Mouse (Mus musculus) midbrain, embryonic 13.5 days (tissue): ENCODE data around the gene Dusp2. TPM values are rescaled to one million over a fixed set of nuclear protein-coding genes. Genes with fewer than 3 reads are reported as not detected.

Experiments
- ATAC-seq: fragments of 200-750 bp; cut with Nextera tagmentation; 2 replicates; pipeline ENCODE4 v1.8.0; 2017; ENCODE audit warnings: mild to moderate bottlenecking, moderate TSS enrichment, moderate library complexity
- H3K27ac ChIP-seq: fragments of 300-500 bp; sonication (generic); 2 replicates; pipeline ENCODE4 v1.5.1; 2015; ENCODE audit warnings: inconsistent platforms, mild to moderate bottlenecking, moderate library complexity
- H3K27me3 ChIP-seq: fragments of 300-500 bp; sonication (generic); 2 replicates; pipeline ENCODE4 v1.6.1; 2015; ENCODE audit warnings: mild to moderate bottlenecking, inconsistent platforms
- H3K36me3 ChIP-seq: fragments of 300-500 bp; sonication (generic); 2 replicates; pipeline ENCODE4 v1.6.1; 2015; ENCODE audit warnings: mild to moderate bottlenecking, inconsistent platforms
- H3K4me1 ChIP-seq: fragments of 300-500 bp; sonication (generic); replicated peaks from 2 replicates; pipeline ENCODE4 v1.6.1; 2015; ENCODE audit warnings: inconsistent platforms
- H3K4me2 ChIP-seq: fragments of 300-500 bp; sonication (generic); replicated peaks from 2 replicates; pipeline ENCODE4 v1.6.1; 2015; ENCODE audit warnings: moderate library complexity, mild to moderate bottlenecking, inconsistent platforms
- H3K4me3 ChIP-seq: fragments of 300-500 bp; sonication (generic); replicated peaks from 2 replicates; pipeline ENCODE4 v1.5.1; 2015; ENCODE audit warnings: mild to moderate bottlenecking, inconsistent platforms
- H3K9ac ChIP-seq: fragments of 300-500 bp; sonication (generic); replicated peaks from 2 replicates; pipeline ENCODE4 v1.6.1; 2015; ENCODE audit warnings: mild to moderate bottlenecking, inconsistent platforms
- H3K9me3 ChIP-seq: fragments of 300-500 bp; sonication (generic); 2 replicates; pipeline ENCODE4 v1.6.1; 2016; ENCODE audit warnings: mild to moderate bottlenecking, inconsistent platforms
- WGBS: fragments of 180-500 bp; shearing (Covaris S2); methylation state at CpG from one replicate; pipeline ENCODE4 v1.1.7; 2015; 5-methylcytosine and 5-hydroxymethylcytosine counted together
- polyA plus RNA-seq: library from polyadenylated mRNA; unstranded; fragments of >200 nt; fragmentation: Nextera tagmentation; extraction: Ambion mirVana; gene quantifications from 2 replicates; pipeline ENCODE4 v1.2.1, GENCODE M21; 2015

The Dusp2 gene
- polyA plus RNA-seq, 1 experiment from 2014 or later: 4.4 TPM

- no peak overlapping the region for H3K9ac ChIP-seq
- no peaks in the 10 kb centered on the region for H3K36me3 ChIP-seq
- no peak overlapping the region for H3K4me2 ChIP-seq
- no peaks in the 10 kb centered on the region for H3K4me1 ChIP-seq
- no peak for ATAC-seq
- H3K4me3 ChIP-seq: no peak overlapping the region
- 0 out of 2 replicates have a peak, but pooled peaks cover 2% of the 10 kb centered on the region for H3K9me3 ChIP-seq
- 95% methylated on average over 7 of the region's 7 CpGs for WGBS
- H3K27ac ChIP-seq: no peak overlapping the region
- no peaks in the 10 kb centered on the region for H3K27me3 ChIP-seq
Measured at GRCm38 (mm10) chr2:127310685-127311084, 25.3 kb upstream of the Dusp2 start.

- ATAC-seq: no peak
- H3K9me3 ChIP-seq: 0 out of 2 replicates have a peak, but pooled peaks cover 2% of the 10 kb centered on the region
- H3K4me1 ChIP-seq: no peaks in the 10 kb centered on the region
- H3K4me3 ChIP-seq: no peak overlapping the region
- H3K27me3 ChIP-seq: no peaks in the 10 kb centered on the region
- no peaks in the 10 kb centered on the region for H3K36me3 ChIP-seq
- no peak overlapping the region for H3K27ac ChIP-seq
- no peak overlapping the region for H3K9ac ChIP-seq
- 94% methylated on average over 1 of the region's 1 CpGs for WGBS
- no peak overlapping the region for H3K4me2 ChIP-seq
Measured at GRCm38 (mm10) chr2:127311193-127311592, 24.8 kb upstream of the Dusp2 start.

DNA sequence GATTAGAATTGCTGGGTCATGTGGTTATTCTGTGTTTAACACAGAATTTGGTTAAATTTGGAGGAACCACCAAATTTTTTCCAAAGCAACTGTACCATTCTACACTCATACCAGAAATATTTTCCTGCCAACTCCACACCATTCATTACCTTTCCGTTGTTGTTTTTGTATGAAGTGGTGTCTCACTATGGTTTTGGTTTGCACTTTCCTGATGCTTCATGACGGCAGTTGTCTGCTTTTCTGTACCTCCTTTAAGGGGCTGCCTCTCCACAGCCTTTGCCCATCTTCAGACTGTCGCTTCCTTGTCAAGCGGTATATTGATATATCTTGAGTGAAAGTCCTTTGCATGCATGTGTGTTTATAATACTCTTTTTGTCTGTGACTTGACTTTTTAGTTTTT is 23.2 kb upstream of the Dusp2 start:
- Histone ChIP-seq H3K27me3 (no peaks in the 10 kb centered on the region), H3K9me3 (0 out of 2 replicates have a peak, but pooled peaks cover 2% of the 10 kb centered on the region), H3K4me2 (no peak overlapping the region), H3K4me3 (no peak overlapping the region), H3K4me1 (no peaks in the 10 kb centered on the region), H3K27ac (no peak overlapping the region), H3K9ac (no peak overlapping the region), H3K36me3 (no peaks in the 10 kb centered on the region)
- ATAC-seq: no peak
- 98% methylated on average over 4 of the region's 4 CpGs for WGBS

- Histone ChIP-seq H3K9me3 (0 out of 2 replicates have a peak, but pooled peaks cover 2% of the 10 kb centered on the region), H3K9ac (no peak overlapping the region), H3K4me2 (no peak overlapping the region), H3K27me3 (no peaks in the 10 kb centered on the region), H3K36me3 (no peaks in the 10 kb centered on the region), H3K4me1 (no peaks in the 10 kb centered on the region), H3K4me3 (no peak overlapping the region), H3K27ac (no peak overlapping the region)
- no peak for ATAC-seq
- 40% methylated on average over 4 of the region's 4 CpGs for WGBS
Measured at GRCm38 (mm10) chr2:127313878-127314277, 22.1 kb upstream of the Dusp2 start.

DNA sequence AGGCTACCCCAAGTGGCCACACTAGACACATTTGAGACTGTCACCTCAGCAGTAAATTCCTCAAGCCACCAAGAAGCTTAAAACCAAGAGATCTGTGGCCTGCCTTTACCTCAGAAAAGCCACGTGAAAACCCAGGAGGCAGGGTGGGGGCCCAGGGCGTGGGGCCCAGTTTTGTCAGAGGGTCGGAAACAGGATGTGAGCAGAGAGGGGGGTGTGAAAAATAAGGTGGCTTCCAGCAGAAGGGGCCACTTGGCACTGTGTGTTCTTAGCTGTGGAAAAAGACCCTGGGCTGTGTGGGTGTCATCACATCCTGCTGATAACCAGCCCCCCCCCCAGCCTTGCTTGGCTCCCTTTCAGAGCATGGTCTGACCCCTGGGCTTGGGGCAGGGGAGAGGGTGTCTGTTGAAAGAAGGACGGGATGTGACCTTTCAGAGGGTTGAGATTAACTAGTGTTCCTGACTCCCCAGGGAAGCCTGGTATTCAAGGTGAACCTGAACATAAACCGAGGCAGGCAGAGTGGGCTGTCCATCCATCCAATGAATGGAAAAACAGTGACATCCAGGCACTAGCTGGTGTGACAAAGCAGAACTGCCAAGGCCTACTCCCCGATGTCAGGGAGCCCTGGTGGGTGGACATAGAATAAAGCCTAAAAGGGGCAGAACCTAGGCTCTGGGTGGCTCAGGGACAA is 21.3 kb upstream of the Dusp2 start:
- Histone ChIP-seq H3K4me1 (no peaks in the 10 kb centered on the region), H3K36me3 (no peaks in the 10 kb centered on the region), H3K9ac (no peak overlapping the region), H3K9me3 (0 out of 2 replicates have a peak, but pooled peaks cover 2% of the 10 kb centered on the region), H3K4me3 (no peak overlapping the region), H3K4me2 (no peak overlapping the region), H3K27ac (no peak overlapping the region), H3K27me3 (no peaks in the 10 kb centered on the region)
- WGBS: 79% methylated on average over 6 of the region's 6 CpGs
- ATAC-seq: no peak

DNA sequence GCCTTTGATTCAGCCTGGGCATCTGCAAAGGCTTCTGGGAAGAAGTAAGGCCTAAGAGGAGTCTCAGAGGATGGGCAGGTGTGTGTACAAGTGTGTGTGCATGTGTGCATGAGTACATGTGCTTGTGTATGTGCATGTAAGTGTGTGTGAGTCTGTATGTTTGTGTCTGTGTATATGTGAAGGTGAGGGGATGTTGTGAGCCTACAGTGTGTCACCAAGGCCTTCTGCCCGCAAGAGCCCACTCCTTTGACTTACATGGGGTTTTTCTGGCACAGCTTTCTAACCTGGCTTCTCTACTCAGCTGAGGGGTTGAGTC is 20.8 kb upstream of the Dusp2 start:
- Histone ChIP-seq H3K9ac (no peak overlapping the region), H3K27me3 (no peaks in the 10 kb centered on the region), H3K4me3 (no peak overlapping the region), H3K27ac (no peak overlapping the region), H3K4me2 (no peak overlapping the region), H3K9me3 (0 out of 2 replicates have a peak, but pooled peaks cover 2% of the 10 kb centered on the region), H3K36me3 (no peaks in the 10 kb centered on the region), H3K4me1 (no peaks in the 10 kb centered on the region)
- no peak for ATAC-seq
- WGBS: 100% methylated on average over 1 of the region's 1 CpGs

DNA sequence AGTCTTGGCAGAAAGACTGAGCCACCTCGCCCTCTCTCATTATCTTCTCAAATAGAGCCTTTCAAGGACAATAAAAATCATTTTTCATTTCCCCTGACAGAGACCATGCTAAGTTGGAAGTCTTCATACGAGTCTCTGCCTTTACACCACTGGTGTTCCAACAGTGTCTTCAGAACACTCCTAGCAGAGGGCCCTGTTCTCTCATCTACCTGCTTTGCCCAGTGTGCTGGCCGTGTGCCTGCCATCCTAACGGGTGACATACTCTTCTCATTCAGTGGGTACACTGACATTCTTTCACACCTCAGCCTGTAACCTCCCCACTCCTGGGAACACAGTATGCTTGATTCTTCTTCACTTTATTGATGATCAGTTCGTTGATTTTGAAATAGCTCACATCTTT is 19.5 kb upstream of the Dusp2 start:
- WGBS: 84% methylated on average over 5 of the region's 5 CpGs

DNA sequence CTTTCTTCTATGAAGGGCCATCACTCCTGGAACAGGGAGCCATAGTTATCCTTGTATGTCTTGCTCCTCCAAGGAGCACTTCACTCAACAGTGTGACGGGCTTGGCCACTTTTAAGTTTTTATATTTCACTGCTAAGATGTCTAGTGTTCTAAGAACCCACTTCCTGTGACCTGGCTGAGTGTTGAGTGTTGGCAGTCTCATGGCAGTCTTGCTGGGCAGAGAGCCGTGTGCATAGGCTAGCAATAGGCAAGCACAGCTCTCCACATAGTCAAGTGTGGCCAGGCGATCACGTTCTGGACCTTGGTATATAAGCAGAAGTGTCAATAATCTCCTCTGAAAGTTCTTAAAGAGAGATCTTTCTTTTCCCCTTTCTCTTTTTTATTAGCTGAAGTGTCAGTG is 17.8 kb upstream of the Dusp2 start:
- Histone ChIP-seq H3K27me3 (no peaks in the 10 kb centered on the region), H3K9ac (no peak overlapping the region), H3K4me3 (no peak overlapping the region), H3K4me1 (no peaks in the 10 kb centered on the region), H3K4me2 (no peak overlapping the region), H3K27ac (no peak overlapping the region), H3K36me3 (no peaks in the 10 kb centered on the region), H3K9me3 (no peaks in the 10 kb centered on the region)
- WGBS: 89% methylated on average over 4 of the region's 4 CpGs
- ATAC-seq: no peak

More for the DNA sequence above, 19.5 kb upstream of the Dusp2 start:
- Histone ChIP-seq H3K9me3 (0 out of 2 replicates have a peak, but pooled peaks cover 2% of the 10 kb centered on the region), H3K4me2 (no peak overlapping the region), H3K27me3 (no peaks in the 10 kb centered on the region), H3K4me1 (no peaks in the 10 kb centered on the region), H3K27ac (no peak overlapping the region), H3K9ac (no peak overlapping the region), H3K36me3 (no peaks in the 10 kb centered on the region), H3K4me3 (no peak overlapping the region)
- no peak for ATAC-seq

DNA sequence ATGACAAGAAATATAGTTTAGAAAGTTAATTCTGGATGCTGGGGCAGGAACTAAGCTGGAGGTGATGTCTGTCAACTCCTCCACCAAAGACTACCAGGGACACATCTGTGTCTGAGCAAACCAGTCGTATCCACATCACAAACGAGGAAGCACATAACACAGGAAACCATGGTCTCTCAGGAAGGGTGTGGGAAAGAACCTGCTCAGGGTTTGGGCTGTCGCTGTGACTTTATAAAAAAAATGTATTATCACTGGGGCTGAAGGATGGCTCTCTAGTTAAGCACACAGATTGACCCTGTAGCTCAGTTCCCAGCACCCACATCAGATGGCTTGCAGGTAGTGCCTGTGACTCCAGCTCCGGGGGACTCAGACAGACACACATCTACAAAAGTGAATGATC is 16.9 kb upstream of the Dusp2 start:
- 82% methylated on average over 4 of the region's 4 CpGs for WGBS
- ATAC-seq: no peak

DNA sequence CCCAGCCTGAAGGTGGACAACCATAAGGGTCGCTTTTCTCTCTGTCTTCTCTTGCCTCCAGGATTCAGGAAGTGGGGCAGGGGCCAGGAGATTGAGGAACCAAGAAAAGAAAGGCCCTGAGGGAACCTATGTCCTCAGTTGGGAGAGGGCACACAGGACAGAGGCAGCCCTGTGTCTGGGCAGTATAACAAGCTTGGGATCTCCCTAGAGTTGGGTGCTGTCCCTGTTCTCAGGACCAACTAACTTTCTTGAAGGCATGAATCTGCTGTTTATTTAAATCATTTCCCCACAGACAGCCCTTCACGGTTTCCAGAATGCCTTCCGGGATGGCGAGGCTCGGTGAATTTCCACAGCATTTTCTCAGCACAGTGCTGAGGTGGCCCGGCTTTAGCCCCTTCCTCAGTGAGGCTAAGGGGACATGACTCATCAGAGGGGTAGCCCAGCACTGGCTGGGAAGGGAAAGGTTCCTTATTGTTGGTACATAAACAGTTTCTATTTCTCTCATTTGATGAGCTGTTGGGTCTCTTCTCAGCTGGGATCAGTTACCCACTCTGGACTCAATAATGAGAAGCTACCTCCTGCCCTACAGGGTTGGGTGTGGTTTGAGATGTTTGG is 13.2 kb upstream of the Dusp2 start:
- no peak overlapping the region for H3K9ac ChIP-seq
- H3K4me3 ChIP-seq: no peak overlapping the region
- no peaks in the 10 kb centered on the region for H3K4me1 ChIP-seq
- H3K36me3 ChIP-seq: no peaks in the 10 kb centered on the region
- H3K4me2 ChIP-seq: no peak overlapping the region
- H3K27me3 ChIP-seq: no peaks in the 10 kb centered on the region
- ATAC-seq: no peak
- H3K9me3 ChIP-seq: no peaks in the 10 kb centered on the region
- no peak overlapping the region for H3K27ac ChIP-seq
- 88% methylated on average over 6 of the region's 6 CpGs for WGBS

More for the DNA sequence above, 16.9 kb upstream of the Dusp2 start:
- Histone ChIP-seq H3K4me3 (no peak overlapping the region), H3K9ac (no peak overlapping the region), H3K4me2 (no peak overlapping the region), H3K27ac (no peak overlapping the region), H3K27me3 (no peaks in the 10 kb centered on the region), H3K36me3 (no peaks in the 10 kb centered on the region), H3K4me1 (no peaks in the 10 kb centered on the region), H3K9me3 (no peaks in the 10 kb centered on the region)

- 96% methylated on average over 1 of the region's 1 CpGs for WGBS
- no peaks in the 10 kb centered on the region for H3K9me3 ChIP-seq
- ATAC-seq: no peak
- no peaks in the 10 kb centered on the region for H3K36me3 ChIP-seq
- H3K4me2 ChIP-seq: no peak overlapping the region
- no peak overlapping the region for H3K9ac ChIP-seq
- no peaks in the 10 kb centered on the region for H3K27me3 ChIP-seq
- no peaks in the 10 kb centered on the region for H3K4me1 ChIP-seq
- no peak overlapping the region for H3K4me3 ChIP-seq
- H3K27ac ChIP-seq: no peak overlapping the region
Measured at GRCm38 (mm10) chr2:127323667-127324066, 12.3 kb upstream of the Dusp2 start.

GRCm38 (mm10) chr2:127324456-127324855 is 11.5 kb upstream of the Dusp2 start:
- WGBS: 83% methylated on average over 7 of the region's 7 CpGs
- no peak overlapping the region for H3K4me3 ChIP-seq
- no peak for ATAC-seq
- no peak overlapping the region for H3K27ac ChIP-seq
- no peaks in the 10 kb centered on the region for H3K36me3 ChIP-seq
- H3K27me3 ChIP-seq: no peaks in the 10 kb centered on the region
- no peak overlapping the region for H3K9ac ChIP-seq
- no peaks in the 10 kb centered on the region for H3K4me1 ChIP-seq
- H3K4me2 ChIP-seq: no peak overlapping the region
- H3K9me3 ChIP-seq: no peaks in the 10 kb centered on the region
